Mouse (Mus musculus) embryonic fibroblast, embryonic 13.5 days (primary cell): Measurements from ENCODE around the gene Mta3. TPM values are rescaled to one million over a fixed set of nuclear protein-coding genes. Genes with fewer than 3 reads are reported as not detected.

ENCODE experiments used
- H3K27ac ChIP-seq: 2 replicates; pipeline ENCODE4 v1.5.1; 2012; ENCODE audit warnings: low read length, control low read depth, inconsistent platforms; ENCODE audit not compliant: insufficient read depth
- H3K4me1 ChIP-seq: 2 replicates; pipeline ENCODE4 v1.6.1; 2011; ENCODE audit warnings: low read length; ENCODE audit not compliant: control insufficient read depth, insufficient read depth
- H3K4me3 ChIP-seq: 2 replicates; pipeline ENCODE4 v1.5.1; 2011; ENCODE audit warnings: mild to moderate bottlenecking, control low read depth, low read length; ENCODE audit not compliant: insufficient read depth
- CTCF ChIP-seq: IDR thresholded peaks from 2 replicates; pipeline ENCODE4 v1.5.1; 2011; ENCODE audit warnings: mild to moderate bottlenecking, control low read depth, low read length, moderate library complexity, borderline replicate concordance; ENCODE audit not compliant: insufficient read depth
- POLR2A ChIP-seq: IDR thresholded peaks from 2 replicates; pipeline ENCODE4 v1.6.1; 2011; ENCODE audit warnings: low read depth, mild to moderate bottlenecking, control low read depth, low read length, moderate library complexity
- polyA plus RNA-seq: library from polyadenylated mRNA; stranded (reverse); fragments of >200 nt; gene quantifications from 2 replicates; pipeline ENCODE4 v1.2.4, GENCODE M21; 2011; ENCODE audit warnings: low read depth; ENCODE audit not compliant: missing spikeins, insufficient read length

Mta3 gene
- polyA plus RNA-seq, 1 experiment: 41.2 TPM

DNA sequence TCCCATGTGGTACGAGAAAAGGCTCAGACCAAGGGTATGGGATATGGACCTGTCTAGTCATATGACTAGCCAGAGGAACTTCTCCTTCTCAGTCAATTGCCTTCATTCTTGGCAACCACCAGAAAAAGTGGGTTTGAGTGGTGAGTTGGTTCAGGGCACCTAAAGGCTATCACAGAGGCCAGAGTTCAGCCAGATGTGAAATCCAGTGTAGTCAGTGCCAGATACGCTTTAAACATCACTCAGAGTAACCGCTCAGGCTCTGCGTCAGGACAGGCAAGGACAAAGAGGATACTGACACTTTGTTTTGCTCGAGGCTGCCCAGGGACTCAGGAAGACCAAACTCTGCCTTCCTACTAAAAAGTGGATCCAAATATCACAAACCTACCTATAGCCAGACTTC lies 135.0 kb downstream of the Mta3 start:
- H3K4me1 ChIP-seq: 0 out of 2 replicates have a peak, but pooled peaks cover 2% of the 10 kb centered on the region

DNA sequence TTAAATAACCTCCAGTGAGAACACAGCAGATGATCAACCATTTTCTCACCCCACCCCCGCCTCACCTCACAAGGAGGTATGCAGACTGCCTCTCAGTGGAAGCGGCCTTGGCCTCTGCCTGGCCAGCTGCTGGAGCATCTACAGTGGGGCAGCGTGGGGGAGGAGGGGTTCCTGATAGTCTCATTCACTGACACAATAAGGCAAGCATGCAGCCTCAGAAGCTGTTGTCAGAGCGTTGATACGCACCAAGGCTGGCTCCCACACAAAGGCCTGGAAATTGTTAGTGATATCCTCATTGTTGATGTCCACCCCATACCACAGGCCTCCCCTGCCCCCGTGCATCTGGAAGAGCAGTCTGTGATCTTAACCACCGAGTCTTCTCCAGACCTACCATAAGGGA lies 137.8 kb downstream of the Mta3 start:
- TF ChIP-seq POLR2A: no peak
- no peak for TF ChIP-seq CTCF
- Histone ChIP-seq H3K4me1 (no peaks in the 10 kb centered on the region), H3K27ac (no peak overlapping the region), H3K4me3 (no peak overlapping the region)

More for the DNA sequence above, 135.0 kb downstream of the Mta3 start:
- Histone ChIP-seq H3K4me3 (no peak overlapping the region), H3K27ac (no peak overlapping the region)
- TF ChIP-seq CTCF: no peak
- TF ChIP-seq POLR2A: no peak

DNA sequence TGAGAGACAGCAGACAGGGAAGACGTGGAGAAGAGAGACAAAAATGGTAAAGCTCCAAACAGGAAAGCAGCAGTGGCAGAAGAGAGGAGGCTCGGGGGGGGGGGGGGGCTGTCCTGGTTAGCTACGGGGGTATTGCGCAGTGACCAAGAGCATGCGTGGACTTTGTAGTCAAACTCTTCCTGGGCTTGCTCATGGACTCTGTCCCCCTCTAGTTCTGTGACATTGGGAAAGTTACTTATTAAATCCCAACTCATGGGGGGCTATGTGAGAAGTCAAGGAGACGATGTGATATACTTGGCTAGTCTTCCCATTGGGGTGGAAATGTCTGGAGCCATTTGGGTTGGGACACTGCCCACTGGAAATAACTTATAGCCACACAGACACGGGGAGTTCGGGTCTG lies 139.6 kb downstream of the Mta3 start:
- Histone ChIP-seq H3K27ac (no peak overlapping the region), H3K4me3 (no peak overlapping the region), H3K4me1 (no peaks in the 10 kb centered on the region)
- TF ChIP-seq POLR2A (no peak), CTCF (no peak)

DNA sequence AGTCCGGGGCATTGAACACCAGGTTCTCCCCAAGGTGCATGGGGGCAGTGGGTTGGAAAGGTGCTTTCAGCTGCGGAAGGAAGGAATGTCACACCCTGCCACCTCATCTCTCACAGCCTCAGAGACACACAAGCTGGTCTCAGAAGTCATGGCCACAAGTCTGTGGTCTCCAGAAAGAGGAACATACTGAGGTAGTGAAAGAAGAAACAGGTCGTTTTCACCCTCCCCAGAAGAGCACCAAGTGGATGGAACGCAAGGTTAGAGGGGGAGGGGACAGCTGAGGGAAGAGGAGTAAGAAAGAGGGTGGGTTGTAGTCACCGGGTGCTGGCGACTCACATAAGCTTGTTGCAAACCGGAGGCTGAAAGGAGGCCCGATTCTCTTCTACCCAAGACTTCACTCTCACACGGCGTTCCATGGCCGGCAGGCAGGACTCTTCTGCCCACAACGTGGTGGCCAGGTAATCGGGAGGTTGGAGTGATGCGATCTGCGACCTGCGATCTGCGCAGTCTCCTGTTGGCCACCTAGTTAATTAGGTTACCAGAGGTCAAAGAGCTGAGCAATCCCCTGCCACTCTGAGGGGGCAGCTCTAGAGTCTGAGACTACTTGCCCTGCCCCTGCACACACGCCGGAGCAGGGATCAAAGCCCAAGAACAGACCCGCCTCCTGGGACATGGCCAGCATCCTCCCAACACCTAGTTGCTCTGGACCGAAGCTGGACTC lies 140.5 kb downstream of the Mta3 start:
- H3K4me3 ChIP-seq: no peak overlapping the region
- TF ChIP-seq POLR2A: no peak
- TF ChIP-seq CTCF: no peak
- H3K4me1 ChIP-seq: no peaks in the 10 kb centered on the region
- no peak overlapping the region for H3K27ac ChIP-seq

DNA sequence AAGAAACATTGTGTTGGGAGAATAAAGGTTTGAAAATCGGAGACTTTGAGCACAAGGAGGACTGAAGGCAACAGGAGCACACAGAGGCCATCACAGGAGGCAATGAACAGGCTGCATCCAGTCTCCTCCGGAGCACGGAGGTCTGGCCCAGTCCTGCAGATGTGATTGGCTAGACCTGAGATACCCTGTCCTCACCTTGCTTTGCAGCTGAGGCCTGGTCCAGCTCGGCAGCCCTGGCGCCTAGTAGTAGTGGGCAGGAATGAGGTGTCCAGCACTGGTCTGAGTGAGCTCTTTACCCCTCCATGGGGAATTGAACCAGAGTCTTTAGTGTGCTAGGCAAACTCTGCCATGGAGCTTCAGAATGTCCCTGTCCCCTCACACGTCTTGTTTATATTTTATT lies 141.1 kb downstream of the Mta3 start:
- Histone ChIP-seq H3K27ac (no peak overlapping the region), H3K4me1 (no peaks in the 10 kb centered on the region), H3K4me3 (no peak overlapping the region)
- TF ChIP-seq POLR2A (no peak), CTCF (no peak)

DNA sequence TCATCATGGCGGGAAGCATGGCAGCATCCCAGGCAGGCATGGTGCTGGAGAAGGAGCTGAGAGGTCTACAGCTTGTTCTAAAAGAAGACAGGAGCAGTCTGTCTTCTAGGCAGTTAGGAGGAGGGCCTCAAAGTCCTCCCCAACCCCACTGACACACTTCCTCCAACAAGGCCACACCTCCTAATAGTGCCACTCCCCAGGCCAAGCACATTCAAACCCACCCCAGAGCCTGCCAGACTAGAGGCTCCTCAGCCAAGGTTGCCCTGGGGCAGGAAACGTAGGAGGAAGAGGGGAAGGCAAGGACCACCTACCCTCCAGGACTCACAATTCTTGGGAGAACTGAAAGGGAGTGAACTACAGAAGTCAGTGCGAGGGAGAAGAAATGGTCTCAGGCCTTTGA lies 141.9 kb downstream of the Mta3 start, which contains the start of gene Haao:
Gene Haao (minus strand): TSS at position 149 of the 400 bp plus-strand sequence.
- Histone ChIP-seq H3K4me1 (no peaks in the 10 kb centered on the region), H3K27ac (no peak within 1 kb of the TSS), H3K4me3 (no peak within 1 kb of the TSS)
- no peak for TF ChIP-seq CTCF
- no peak for TF ChIP-seq POLR2A

DNA sequence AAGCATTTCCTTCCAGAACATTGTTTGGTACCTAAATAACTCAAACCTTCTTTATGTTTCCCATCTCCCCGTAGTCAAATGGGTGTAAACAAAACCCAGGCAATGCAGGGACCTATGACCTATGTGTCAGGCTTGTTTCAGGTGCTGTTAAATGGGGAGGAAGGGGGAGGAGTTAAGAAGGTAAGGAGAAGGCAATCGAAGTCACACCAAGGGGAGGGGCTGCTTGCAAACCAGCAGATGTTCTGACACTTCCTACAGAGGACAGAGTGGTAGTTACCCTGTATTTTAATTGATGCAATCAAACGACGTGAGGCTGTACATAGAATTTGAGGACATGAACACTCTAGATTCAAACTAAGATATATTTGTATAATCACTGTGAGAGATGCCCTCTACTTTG lies 142.5 kb downstream of the Mta3 start:
- Histone ChIP-seq H3K4me1 (no peaks in the 10 kb centered on the region), H3K27ac (no peak overlapping the region), H3K4me3 (no peak overlapping the region)
- no peak for TF ChIP-seq POLR2A
- TF ChIP-seq CTCF: no peak

DNA sequence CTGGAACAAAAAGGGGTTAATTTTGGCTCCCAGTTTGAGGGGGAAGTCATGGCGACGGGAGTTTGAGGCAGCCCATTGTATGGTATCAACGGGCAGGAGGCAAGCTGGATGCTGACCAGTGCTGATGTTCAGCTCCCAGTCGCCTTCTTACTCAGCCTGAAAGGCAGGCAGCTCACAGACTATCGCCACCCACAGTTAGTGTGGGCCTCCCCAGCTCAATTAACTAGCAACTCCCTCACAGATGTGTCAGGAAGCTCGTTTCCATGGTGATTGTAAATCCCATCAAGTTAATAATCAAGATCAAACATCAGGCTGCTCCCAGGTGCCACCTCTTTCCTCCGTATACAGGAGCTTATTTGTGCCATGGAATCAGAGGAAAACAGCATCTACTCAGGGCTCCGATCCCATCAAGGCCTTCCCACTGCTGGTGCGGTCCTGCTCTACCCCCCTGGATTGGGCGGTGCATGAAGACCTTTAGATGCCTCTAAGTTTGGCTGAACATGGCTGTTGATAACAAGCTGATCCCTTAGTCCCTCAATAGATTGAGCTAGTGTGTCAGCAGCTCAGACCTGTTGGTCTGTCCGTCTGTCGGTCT lies 143.2 kb downstream of the Mta3 start:
- H3K27ac ChIP-seq: no peak overlapping the region
- no peak for TF ChIP-seq POLR2A
- TF ChIP-seq CTCF: no peak
- no peak overlapping the region for H3K4me3 ChIP-seq
- H3K4me1 ChIP-seq: no peaks in the 10 kb centered on the region

DNA sequence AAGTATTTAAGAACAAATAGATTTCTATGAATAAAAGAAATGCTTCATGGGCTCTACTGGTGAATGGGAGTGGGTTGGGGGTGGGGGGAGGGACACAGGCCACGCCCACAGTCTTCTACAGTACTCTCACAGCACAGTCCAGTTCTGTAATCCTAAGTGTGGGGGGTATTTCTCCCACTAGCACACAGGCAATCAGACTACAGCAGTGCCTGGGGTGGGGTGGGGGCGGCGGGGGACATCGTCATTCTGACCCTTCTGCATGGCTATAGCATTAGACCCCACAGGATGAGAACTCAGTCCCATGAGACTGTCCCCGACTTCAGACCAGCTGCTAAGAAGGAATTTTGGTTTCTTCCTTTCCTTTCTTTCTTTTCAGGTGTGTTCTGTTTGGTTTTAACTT lies 143.8 kb downstream of the Mta3 start:
- Histone ChIP-seq H3K4me1 (no peaks in the 10 kb centered on the region), H3K4me3 (no peak overlapping the region), H3K27ac (no peak overlapping the region)
- TF ChIP-seq POLR2A (no peak), CTCF (no peak)

DNA sequence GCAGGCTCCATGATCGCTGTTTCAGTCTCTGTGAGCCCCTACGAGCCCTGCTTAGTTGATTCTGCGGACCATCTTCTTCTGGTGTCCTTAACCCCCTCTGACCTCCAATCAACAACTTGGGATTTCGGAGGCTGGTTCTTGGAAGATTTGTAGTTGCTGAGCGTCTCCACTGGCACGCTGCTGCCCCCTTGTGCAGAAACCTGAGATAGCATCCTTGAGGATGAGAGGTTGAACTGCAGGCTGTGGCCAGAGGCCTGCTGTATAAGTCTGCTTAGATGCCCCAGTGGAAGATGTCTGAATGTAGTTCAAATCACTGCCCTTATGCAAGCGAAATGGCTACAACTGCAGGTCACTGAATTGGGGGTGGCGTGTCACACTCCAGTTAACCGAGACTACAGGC lies 144.5 kb downstream of the Mta3 start:
- Histone ChIP-seq H3K4me1 (no peaks in the 10 kb centered on the region), H3K4me3 (no peak overlapping the region), H3K27ac (no peak overlapping the region)
- TF ChIP-seq CTCF (peak; percentile 88), POLR2A (no peak)
